ENCODE assay signal across 23 mouse cellular contexts in genomic region chr6:90544433-90544832, GRCm38 (mm10). TPM values are rescaled to one million over a fixed set of nuclear protein-coding genes. Genes with fewer than 3 reads are reported as not detected.
DNase-seq lines count a peak whose midpoint lies in the region; ATAC-seq and TF ChIP-seq lines count a peak whose summit lies in the region.
"Had no signal": no experiment of that assay in that cellular context is flagged by ENCODE, and none has a peak within 500 bp of the region (broad histone marks: within the 10 kb centered on the region; RNA-seq: fewer than 3 reads in every experiment).

No protein-coding gene starts in this region.

- intact Hi-C loops in left cerebral cortex, postnatal 36 days (cut with DNase I) = no loop called here

- no peak overlapping the region for H3K9ac ChIP-seq in kidney, embryonic 15.5 days
- H3K9ac ChIP-seq in hindbrain, postnatal 0 days (replicated peaks; ENCODE audit: low read length) = no peak overlapping the region
- H3K9ac ChIP-seq: embryonic facial prominence, embryonic 13.5 days; hindbrain, embryonic 13.5 days; limb, embryonic 13.5 days; neural tube, embryonic 15.5 days; stomach, embryonic 15.5 days had no signal

- no peak overlapping the region for H3K4me2 ChIP-seq in kidney, embryonic 15.5 days
- no peak overlapping the region for H3K4me2 ChIP-seq in hindbrain, postnatal 0 days (ENCODE audit: low read depth, low read length)
- H3K4me2 ChIP-seq: embryonic facial prominence, embryonic 13.5 days; hindbrain, embryonic 13.5 days; limb, embryonic 13.5 days; neural tube, embryonic 15.5 days; stomach, embryonic 15.5 days had no signal

- peaks cover 24% of the 10 kb centered on the region for H3K4me1 ChIP-seq in kidney, adult 2 months (ENCODE audit: control insufficient read depth, insufficient read depth, low read length)
- no peaks in the 10 kb centered on the region for H3K4me1 ChIP-seq in kidney, embryonic 15.5 days
- no peaks in the 10 kb centered on the region for H3K4me1 ChIP-seq in hindbrain, postnatal 0 days (ENCODE audit: insufficient read depth, low read length)
- H3K4me1 ChIP-seq: embryonic facial prominence, embryonic 13.5 days; limb, embryonic 13.5 days; neural tube, embryonic 15.5 days; stomach, embryonic 15.5 days had no signal

- H3K36me3 ChIP-seq in kidney, adult 2 months (ENCODE audit: control insufficient read depth, insufficient read depth, low read length) = no peaks in the 10 kb centered on the region
- no peaks in the 10 kb centered on the region for H3K36me3 ChIP-seq in kidney, embryonic 15.5 days
- H3K36me3 ChIP-seq in hindbrain, postnatal 0 days (ENCODE audit: insufficient read depth, low read length) = no peaks in the 10 kb centered on the region
- H3K36me3 ChIP-seq: embryonic facial prominence, embryonic 13.5 days; G1E; hindbrain, embryonic 13.5 days; limb, embryonic 13.5 days; neural tube, embryonic 15.5 days; stomach, embryonic 15.5 days had no signal

- no peaks in the 10 kb centered on the region for H3K27me3 ChIP-seq in kidney, adult 2 months (replicated peaks; ENCODE audit: control insufficient read depth, insufficient read depth, low read length)
- 0 out of 2 replicates have a peak, but pooled peaks cover 2% of the 10 kb centered on the region for H3K27me3 ChIP-seq in kidney, embryonic 15.5 days
- no peaks in the 10 kb centered on the region for H3K27me3 ChIP-seq in hindbrain, postnatal 0 days (ENCODE audit: insufficient read depth, low read length)
- H3K27me3 ChIP-seq: embryonic facial prominence, embryonic 13.5 days; hindbrain, embryonic 13.5 days; limb, embryonic 13.5 days; neural tube, embryonic 15.5 days; stomach, embryonic 15.5 days had no signal

- peak; percentile 55 for DNase-seq in adrenal gland, adult 8-10 months
- DNase-seq in adrenal gland, adult 18-20 months (ENCODE audit: low spot score in 2 of 2) = no peak
- DNase-seq in kidney, adult 2 months = peak; percentile 86
- peak; percentile 23 for DNase-seq in adrenal gland, postnatal 10 days
- peak; percentile 43 for DNase-seq in kidney, postnatal 14 days
- no peak for DNase-seq in left cerebral cortex, postnatal 36 days (ENCODE audit: low spot score in 2 of 2)
- DNase-seq in hindbrain, postnatal 0 days (ENCODE audit: low spot score) = no peak
- DNase-seq: cerebellum, adult 11 months; gastrocnemius, postnatal 10 days; lung, postnatal 10 days; right cerebral cortex, postnatal 14 days; thymus, adult 18-20 months; thymus, postnatal 4 days had no signal

- TF ChIP-seq CTCF in kidney, adult 2 months (conservative IDR thresholded peaks at IDR 0.05; ENCODE audit: insufficient read depth, insufficient read length, low read depth, low read length) = no peak
- no peak for TF ChIP-seq CTCF in hindbrain, postnatal 0 days (IDR thresholded peaks at IDR 0.05; ENCODE audit: low read depth)

- H3K9me3 ChIP-seq in kidney, embryonic 15.5 days (replicated peaks) = no peaks in the 10 kb centered on the region
- no peaks in the 10 kb centered on the region for H3K9me3 ChIP-seq in hindbrain, postnatal 0 days (ENCODE audit: low read length)
- H3K9me3 ChIP-seq: embryonic facial prominence, embryonic 13.5 days; G1E; hindbrain, embryonic 13.5 days; limb, embryonic 13.5 days; neural tube, embryonic 15.5 days; stomach, embryonic 15.5 days had no signal

- peak overlapping the region; percentile 24; the same call in 1 of the 2 replicates for H3K27ac ChIP-seq in kidney, adult 2 months (ENCODE audit: insufficient read depth, low read depth, low read length)
- no peak overlapping the region for H3K27ac ChIP-seq in kidney, embryonic 15.5 days
- H3K27ac ChIP-seq in hindbrain, postnatal 0 days = no peak overlapping the region
- H3K27ac ChIP-seq: embryonic facial prominence, embryonic 13.5 days; hindbrain, embryonic 13.5 days; kidney, postnatal 0 days; limb, embryonic 13.5 days; neural tube, embryonic 15.5 days; stomach, embryonic 15.5 days had no signal

- no peak for ATAC-seq in kidney, embryonic 15.5 days (replicated peaks; ENCODE audit: low FRiP score)
- no peak for ATAC-seq in hindbrain, postnatal 0 days
- ATAC-seq: forebrain, embryonic 14.5 days; midbrain, embryonic 16.5 days had no signal

- 23% methylated on average over 2 of the region's 2 CpGs for WGBS in kidney, adult 2 months
- WGBS in kidney, embryonic 15.5 days = 38% methylated on average over 2 of the region's 2 CpGs
- WGBS in hindbrain, postnatal 0 days = 73% methylated on average over 2 of the region's 2 CpGs

- TF ChIP-seq POLR2A in kidney, adult 2 months (IDR thresholded peaks at IDR 0.05; ENCODE audit: low read depth, low read length) = no peak

- H3K4me3 ChIP-seq in kidney, adult 2 months (ENCODE audit: insufficient read depth, low read depth, low read length) = no peak overlapping the region
- no peak overlapping the region for H3K4me3 ChIP-seq in kidney, embryonic 15.5 days (replicated peaks)
- H3K4me3 ChIP-seq in hindbrain, postnatal 0 days (ENCODE audit: low read length) = no peak overlapping the region
- H3K4me3 ChIP-seq: embryonic facial prominence, embryonic 13.5 days; hindbrain, embryonic 13.5 days; limb, embryonic 13.5 days; neural tube, embryonic 15.5 days; stomach, embryonic 15.5 days had no signal

RNA-seq across cellular contexts. Expression of gene Aldh1l1, which starts 58.2 kb away (rescaled TPM):
- 100 to 1,000 TPM; 137 to 222 (median 182) TPM for total RNA-seq in adrenal gland, adult 8-10 months (2022)
- total RNA-seq in adrenal gland, adult 18-20 months (2021) = 100 to 1,000 TPM; 180 to 197 TPM
- 253 and 260 TPM in 2 replicates for polyA plus RNA-seq in kidney, adult 2 months (2012; rRNA removed)
- polyA plus RNA-seq in kidney, embryonic 15.5 days (2015; fragmentation: Nextera tagmentation; extraction: Ambion mirVana) = 11.2 and 13.8 TPM in 2 replicates
- total RNA-seq in adrenal gland, postnatal 10 days (2021) = 10 to 100 TPM; 51.9 to 95.0 TPM
- total RNA-seq in left cerebral cortex, postnatal 36 days (2021) = 10 to 100 TPM; 56.0 to 67.0 TPM
- total RNA-seq in hindbrain, postnatal 0 days (2014; rRNA removed) = 168 and 214 TPM in 2 replicates
- 131 and 145 TPM in 2 replicates for polyA plus RNA-seq in hindbrain, postnatal 0 days (2015; fragmentation: Nextera tagmentation; extraction: Ambion mirVana)
- polyA plus RNA-seq: G1E had no signal

Comparison
In these comparisons a context has a peak if more than half of its experiments do, and no peak if none do; other contexts are left out.
1. DNase-seq: peak in adrenal gland, adult 8-10 months (single experiment), kidney, adult 2 months (single experiment), adrenal gland, postnatal 10 days (single experiment) and kidney, postnatal 14 days (single experiment); none in adrenal gland, adult 18-20 months (0 of 2), left cerebral cortex, postnatal 36 days (0 of 2) and hindbrain, postnatal 0 days (single experiment).